Mouse (Mus musculus): ENCODE results near the gene Traip.

Traip gene

DNA sequence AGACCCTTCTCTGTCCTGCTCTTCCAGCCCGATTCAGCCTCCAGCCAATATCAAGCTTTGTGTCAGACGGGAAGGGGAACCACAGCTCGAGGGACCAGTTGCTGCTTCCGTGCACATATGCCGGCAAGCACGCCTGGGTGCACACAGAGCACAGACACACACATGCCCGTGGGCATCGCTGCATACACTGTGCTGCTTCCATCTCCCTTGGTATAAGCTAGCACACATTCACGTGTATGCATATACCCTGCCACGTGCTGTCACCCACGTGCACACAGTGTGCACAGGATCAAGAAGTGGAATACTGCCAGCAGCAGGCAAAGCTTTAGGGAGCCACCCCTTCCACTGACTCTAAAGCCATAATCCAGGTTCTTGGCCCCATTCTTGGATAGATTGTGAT lies 15.8 kb upstream of the Traip start:
- DNase-seq (ENCODE audit: low spot score), result no peak

DNA sequence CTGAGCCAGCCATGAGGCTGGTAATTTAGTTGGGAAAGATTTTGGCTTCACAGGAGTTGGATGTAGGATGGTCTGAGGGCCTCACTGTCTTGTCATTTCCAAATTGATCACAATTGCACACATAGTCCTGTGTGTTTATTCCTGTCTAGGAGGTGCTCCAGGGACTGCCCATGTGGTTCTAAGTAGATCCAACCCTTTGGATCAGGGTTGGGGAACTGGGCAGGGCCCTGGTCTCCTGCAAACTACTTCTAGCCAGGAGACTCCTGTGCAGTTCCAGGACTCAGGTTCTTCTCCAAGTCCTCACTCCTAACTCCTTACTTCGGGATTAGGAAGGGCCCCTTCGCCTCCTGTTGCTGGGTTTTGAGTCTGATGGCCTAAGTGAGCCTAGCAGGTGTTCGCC lies 14.6 kb upstream of the Traip start, which contains the start of gene Camkv:
Gene Camkv, plus strand, starts transcription at position 301 of the 400 bp plus-strand sequence.
- DNase-seq (ENCODE audit: low spot score), result no peak

DNA sequence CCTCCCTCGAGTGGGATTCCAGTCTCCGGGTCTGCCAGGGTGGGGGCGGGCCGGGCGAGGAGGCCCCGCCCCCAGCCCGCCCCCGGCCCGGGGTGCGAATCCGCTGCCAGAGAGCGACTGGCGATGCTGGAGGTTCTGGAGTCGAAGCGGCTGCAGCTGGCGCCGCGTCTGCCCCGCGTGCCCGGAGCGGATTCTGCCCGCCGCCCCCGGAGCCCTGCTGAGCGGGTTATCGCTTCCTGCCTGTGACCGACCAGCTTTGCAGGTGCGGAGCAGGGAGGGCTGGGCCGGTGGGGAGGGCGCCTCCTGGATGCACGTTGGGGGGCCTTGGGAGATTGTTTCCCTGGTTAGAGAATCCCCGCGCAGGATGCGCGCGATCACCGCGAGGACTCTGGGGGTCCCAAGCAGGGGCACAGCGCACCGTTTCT lies 14.1 kb upstream of the Traip start:
- DNase-seq (ENCODE audit: low spot score), result peak; percentile 29

DNA sequence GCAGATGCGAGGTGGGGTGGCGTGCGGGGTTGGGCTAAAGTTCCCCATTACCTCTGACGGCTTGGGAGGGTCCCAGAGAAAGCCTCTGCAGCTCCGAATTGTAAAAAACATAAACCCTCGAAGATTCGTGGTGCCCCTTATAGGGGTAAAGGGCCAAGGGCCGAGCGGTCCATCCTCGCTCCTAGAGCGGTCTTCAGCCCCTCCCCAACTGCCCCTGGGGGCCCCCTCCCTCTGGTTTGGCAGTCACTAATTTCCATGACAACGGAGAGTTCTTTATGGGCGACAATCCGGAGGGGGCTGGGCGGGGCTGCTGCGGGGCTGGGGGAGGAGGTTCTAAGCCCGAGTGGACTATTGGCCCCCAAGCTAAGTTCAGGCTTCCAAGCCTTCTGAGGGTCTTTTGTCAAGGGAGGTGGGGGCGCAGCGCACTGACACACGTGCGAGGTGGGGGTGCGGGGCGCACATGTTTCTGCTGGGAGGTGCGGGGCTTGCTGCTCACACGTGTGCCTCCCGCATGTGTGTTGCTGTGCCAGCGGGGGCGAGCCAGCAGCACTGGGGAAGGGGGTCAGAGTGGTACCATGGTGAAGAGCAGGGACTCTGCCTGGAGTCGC lies 13.6 kb upstream of the Traip start:
- no peak for DNase-seq (ENCODE audit: low spot score)

DNA sequence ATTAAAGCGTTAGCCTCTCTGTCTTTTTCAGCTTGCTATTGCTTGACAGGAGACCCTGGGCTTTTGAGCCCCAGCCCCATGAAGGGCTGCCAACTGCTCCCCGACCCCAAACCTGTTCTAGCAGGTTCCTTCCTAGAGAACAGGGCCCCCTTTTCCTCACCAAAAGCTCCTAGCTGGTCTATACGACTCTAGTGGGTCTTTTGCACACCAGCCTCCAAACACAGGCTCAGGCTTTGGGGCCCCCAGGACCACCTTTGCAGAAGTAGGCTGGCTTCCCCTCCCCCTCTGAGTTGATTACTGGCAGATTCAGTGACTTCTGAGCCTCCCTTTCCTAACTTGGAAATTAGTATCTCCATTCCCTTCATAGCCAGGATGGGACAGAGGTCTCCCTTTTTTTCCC lies 13.1 kb upstream of the Traip start:
- DNase-seq (ENCODE audit: low spot score), result no peak

DNA sequence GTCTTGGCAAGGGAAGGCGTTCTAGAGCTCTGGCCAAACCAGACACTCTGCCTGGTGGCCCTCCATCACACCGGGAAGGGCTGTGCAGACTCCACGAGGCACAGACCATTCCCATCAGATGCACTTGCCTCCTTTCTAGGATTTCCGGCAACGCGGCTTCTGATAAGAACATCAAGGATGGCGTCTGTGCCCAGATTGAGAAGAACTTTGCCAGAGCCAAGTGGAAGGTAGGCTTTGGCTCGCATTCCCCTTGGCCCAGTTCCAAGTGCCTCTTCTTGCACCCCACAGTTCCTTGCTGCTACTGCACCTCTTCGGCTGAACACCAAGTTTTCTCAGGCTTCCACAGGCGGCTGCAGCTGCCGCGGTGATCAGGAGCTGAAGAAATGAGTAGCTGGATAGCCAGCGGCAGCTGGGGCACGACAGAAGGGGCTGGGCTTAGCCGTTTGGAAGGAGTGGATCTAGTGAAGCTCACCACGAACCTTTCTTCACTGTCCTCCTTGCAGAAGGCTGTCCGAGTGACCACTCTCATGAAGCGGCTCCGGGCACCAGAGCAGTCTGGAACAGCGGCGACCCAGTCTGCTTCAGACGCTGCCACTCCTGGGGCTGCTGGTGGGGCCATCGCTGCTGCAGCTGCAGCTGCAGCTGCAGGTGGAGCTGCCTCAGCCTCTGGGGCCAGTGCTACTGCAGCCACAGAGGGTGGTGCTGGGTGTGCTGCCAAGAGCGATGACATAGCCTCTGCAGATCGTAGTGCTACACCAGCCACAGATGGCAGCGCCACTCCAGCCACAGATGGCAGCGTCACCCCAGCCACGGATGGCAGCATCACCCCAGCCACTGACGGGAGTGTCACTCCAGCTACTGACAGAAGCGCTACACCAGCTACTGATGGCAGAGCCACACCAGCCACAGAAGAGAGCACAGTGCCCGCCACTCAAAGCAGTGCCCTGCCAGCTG lies 2.4 kb upstream of the Traip start:
- DNase-seq (ENCODE audit: low spot score), result no peak

DNA sequence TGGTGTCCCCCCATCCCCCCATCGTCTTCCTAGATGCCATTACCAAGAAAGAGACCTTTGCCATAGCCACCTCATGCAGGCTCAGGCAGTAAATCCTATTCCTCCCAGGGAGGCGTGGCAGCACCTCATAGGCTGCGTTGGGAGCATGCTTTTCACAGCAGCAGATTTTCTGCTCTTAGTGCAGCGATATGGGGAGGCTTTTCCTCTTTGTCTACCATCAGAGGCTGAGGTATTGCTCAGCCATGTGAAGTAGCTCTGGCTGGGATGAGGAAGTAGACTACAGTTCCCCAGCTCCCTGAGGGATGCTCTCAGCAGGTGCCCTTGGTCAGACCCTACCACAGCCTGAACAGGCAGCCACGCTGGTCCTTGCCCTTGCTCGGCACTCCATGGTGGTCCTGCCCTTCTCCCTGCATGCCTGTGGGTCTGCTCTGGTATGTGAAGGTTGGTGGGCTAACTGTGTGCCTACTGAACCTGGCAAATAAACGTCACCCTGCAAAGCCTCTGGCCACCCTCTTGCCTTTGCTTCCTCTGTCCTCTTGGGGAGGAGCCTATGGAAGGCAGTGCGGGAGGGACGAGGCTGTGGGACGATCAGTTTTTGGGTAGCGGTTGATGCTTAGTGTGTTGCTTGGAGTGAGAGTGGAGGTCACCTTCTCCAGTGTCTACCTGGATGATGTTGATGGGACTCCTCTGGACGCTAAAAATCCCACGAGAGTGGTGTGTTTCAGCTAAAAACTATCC lies 583 bp upstream of the Traip start:
- DNase-seq (ENCODE audit: low spot score), result no peak

DNA sequence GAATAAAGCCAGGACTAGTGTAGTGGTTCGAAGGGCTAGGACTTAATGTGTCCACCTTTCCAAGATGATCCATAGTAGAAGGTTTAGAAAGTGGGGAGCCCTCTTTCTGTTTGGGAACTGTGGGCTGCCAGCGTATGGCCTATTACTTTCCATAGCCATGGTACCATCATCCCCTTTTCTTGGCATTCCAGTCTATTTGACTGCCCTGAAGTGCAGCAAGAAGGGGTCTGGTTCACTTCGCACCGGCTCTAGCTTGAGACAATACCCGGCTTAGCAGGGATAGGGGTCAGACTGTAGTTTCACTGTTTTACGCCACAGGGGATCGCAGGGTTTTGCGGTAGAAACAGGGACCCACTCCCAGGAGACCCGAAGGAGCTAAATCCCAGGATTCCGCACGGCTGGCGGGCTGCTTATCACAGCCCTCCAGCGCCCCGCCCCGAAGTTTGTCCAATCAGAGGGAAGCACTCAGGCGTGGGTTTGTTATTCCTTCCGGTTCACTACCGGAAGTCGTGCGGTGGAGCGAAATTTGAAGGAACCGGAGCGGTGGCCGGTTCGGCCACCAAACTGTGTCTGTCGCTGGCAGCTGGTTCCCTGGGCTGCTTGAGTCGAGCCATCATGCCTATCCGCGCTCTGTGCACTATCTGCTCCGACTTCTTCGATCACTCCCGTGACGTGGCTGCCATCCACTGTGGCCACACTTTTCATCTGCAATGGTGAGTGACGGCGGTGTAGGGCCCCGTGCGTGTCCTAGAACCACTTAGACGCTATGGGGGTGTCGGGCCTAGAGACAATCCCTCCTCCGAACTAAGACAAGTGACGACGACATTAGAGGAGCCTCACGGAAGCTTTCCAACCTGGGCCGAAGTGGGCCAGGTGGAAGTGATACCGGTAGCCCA lies 772 bp downstream of the Traip start:
- DNase-seq (ENCODE audit: low spot score), result peak; percentile 94

DNA sequence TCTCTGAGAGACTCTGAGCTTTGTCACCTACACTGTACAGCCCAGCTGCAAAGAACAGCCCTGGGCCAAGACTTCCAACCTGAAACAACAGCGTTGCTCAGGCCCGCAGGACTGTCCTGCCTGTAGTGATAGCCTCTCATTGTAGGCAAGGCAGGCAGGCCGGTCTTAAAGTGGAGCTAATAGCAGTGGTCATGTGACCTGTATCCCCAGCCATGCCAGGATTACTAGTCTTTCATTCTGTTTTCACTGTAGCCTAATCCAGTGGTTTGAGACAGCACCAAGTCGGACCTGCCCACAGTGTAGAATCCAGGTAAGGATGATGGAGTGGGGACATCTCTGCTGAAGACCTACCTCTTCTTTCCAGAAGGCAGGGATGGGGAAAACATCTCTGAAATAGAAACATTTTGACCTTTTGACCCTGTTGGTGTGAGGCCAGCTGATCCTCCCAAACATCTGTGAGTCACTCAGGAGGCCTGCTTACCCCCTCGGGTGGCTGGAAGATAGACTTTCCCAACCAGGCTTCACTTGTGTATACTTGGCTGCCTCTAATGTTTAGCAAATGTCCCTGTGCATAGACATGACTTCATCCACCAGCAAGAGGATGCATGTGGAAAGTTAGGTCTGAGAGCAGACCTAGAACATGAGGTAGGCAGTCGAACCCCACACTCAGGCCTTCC lies 5.8 kb downstream of the Traip start:
- no peak for DNase-seq (ENCODE audit: low spot score)

DNA sequence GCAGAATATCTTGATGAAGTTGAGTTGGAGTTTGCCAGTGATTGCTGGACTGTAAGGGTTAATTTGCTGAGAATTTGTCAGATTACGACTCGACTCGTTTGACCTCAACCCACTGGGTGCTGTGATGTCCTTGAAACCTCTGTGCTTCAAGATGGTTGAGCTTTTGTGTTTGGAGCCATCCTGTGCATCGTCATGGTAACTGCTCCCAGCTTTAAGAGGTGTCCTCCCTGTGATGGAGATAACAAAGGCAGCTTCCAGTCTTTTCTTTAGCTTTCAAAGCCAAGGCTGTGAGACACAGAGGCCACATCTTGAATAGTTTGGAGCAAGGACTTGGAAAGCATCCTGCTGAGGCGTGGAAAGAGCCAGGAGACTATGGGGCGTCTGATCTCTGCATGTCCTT lies 7.2 kb downstream of the Traip start:
- no peak for DNase-seq (ENCODE audit: low spot score)

DNA sequence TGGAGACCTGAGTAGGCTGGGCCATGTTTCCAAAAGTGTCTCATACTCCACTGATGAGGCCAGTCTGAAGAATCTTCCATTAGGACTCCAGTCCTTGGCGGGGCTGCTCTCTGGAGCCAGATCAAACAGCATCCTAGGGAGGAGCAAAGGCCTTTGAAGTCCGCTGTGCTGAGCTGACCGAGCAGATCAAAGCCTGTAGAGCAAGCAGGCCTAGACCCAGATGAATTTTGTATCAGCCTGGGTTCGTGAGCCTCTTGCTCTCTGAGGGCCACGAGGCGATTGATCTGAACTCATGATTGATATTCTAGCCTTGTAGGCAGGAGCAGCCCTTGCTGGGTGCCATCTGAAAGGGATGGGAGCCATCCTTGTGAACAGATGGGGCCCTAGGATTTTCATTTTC lies 10.0 kb downstream of the Traip start:
- no peak for DNase-seq (ENCODE audit: low spot score)

DNA sequence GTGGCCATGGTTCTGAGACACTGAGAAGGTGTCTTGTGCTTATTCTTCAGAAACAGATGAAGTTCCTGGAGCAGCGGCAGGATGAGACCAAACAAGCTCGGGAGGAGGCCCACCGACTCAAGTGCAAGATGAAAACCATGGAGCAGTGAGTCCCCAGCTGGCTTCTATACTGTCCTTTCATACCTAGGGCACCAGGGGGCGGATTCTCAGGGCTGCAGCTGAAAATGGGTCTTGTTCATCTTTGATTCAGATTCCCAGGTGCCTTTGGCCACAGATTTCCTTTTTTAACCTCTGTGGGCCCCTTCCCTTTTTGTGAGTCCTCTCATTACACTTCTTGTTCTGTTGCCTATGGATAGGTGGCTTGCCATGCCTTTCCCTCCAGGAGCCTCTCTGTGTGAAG lies 11.0 kb downstream of the Traip start:
- DNase-seq (ENCODE audit: low spot score), result no peak

DNA sequence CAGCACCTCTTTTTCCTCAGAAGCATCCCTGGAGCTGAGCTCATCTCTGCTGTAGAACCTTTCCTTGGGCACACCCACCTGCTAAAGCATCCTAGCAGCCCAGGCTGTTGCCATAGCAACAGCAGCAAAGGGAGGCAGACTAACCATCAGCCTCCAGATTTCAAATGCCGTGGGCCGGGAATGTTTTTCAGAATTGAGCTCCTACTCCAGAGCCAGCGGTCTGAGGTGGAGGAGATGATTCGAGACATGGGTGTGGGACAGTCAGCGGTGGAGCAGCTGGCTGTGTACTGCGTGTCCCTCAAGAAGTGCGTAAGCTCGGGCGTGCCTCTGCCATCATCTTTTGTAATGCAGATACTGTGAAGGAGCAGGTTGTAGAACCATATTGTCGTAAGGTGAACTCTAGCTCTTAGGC lies 11.4 kb downstream of the Traip start:
- no peak for DNase-seq (ENCODE audit: low spot score)

DNA sequence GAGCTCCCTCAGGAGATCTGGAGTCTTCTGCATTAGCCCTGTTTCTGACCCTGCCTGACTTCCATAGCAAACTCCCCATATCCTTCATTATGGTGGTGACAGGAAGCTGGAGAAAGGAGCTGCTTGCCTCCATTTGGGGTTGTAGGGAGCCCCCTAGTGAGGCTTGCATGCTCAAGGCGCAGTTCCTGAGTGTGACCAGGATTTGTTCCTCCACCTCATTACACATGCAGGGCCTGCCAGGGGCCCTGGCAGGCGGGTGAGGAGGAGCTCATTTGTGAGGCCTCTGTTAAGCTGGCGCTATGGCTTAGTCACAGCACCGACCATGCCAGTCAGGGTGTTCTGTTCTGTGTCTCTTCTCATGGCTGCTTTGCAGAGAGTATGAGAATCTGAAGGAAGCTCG lies 11.9 kb downstream of the Traip start:
- DNase-seq (ENCODE audit: low spot score), result no peak

DNA sequence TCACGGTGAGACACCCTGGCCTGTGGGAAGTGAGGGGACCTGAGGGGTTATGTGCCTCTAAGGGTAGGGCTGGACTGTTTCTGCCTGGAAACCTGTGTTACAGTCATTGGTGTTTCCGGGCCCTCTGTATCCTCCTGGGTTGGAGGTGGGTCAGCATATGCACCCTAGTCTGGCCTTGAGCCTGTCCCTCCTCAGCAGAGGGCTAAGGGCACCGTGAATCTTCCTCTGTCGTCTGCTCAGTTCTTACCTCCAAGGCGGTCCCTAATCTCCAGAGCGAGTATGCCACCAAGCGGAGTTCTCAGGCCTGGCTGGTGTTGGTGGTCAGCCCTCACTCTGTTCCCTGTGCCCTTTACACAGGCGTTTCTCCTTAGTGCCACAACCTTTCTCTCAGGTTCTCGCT lies 13.0 kb downstream of the Traip start:
- DNase-seq (ENCODE audit: low spot score), result no peak

DNA sequence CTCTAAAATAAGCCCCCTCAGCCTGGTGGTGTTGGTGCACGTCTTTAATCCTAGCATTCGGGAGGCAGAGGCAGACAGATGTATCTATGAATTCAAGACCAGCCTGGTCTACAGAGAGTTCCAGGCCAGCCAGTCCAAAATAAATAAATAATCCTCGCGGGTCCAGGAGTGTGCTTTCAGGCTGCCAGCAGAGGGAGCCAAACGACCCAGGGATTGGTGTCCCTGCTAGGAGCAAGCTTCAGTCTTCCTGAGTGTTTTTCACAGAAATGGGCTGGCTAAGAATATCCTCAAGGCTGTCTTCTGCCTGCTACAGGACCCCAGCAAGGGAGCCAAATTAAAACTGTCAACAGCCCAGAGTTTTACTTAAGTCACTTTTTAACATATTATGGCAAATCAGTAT lies 13.8 kb downstream of the Traip start:
- DNase-seq (ENCODE audit: low spot score), result peak; percentile 87

DNA sequence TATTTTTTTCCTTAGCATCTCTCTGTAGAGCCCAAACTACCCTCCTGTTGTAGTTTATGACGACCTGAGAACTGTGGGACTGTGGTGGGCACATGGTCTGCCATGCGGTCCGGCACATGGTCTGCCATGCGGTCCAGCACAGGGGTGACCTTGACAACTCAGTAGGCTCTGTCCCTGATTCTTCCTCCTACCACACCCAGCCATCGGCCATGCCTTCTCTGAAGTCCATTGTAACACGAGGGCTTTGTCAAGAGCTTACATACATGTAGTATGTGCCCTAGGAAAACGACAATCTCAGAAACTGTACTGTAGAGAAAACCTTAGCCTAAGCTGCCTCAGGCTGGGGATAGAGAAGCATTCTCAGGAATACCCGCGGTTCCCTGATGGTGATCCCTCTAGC lies 14.7 kb downstream of the Traip start:
- DNase-seq (ENCODE audit: low spot score), result no peak

DNA sequence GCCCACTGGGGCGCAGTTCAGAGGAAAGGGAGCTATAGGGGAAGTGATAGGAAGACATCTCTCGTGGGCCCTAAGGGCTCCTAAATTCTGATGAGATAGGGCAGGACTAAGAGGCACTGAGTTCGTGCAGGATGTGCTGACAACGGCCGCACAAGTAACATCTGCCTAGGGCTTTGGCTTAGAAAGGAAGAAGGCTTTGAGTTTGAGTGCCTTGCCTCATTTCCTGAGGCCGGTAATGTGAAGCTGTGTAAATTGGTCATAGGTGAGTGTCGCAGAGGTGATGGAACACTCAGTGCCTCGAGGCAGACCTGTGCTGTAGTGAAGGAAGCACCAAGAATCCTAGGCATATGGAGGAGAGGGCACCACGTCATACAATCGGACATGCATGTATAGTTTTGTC lies 16.7 kb downstream of the Traip start:
- DNase-seq (ENCODE audit: low spot score), result no peak

DNA sequence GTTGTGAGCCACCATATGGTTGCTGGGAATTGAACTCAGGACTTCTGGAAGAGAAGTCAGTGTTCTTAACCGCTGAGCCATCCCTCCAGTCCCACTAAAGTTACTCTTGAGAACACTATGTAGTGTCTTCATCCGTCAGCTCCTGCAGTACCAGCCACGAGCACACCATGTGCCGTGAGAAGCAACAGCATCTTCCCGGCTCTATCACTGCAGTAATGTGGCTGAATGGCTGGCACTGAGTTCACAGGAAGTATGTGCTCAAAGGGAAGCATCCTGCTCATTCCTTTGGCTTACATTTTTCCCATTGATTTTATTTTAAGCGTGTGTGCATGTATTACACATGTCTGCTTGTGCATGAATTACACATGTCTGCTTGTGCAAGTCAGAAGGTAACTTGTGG lies 17.5 kb downstream of the Traip start:
- no peak for DNase-seq (ENCODE audit: low spot score)

DNA sequence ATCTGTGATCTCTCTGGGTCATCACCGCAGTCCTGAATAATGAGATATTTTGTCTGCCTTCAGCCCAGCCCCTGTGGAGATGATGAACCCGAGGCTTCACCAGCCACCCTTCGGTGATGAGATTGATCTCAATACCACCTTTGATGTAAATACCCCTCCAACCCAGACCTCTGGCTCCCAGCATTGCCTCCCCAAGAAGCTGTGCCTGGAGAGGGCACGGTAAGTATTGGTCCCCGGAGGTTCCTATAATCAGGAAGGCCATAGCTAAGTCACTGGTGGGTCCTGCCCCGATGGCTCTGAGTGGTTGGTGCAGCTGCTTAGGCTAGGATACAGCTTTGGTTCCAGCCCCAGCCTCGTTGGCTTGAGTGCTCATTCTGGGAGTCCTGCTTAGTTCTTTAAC lies 18.6 kb downstream of the Traip start:
- DNase-seq (ENCODE audit: low spot score), result no peak

DNA sequence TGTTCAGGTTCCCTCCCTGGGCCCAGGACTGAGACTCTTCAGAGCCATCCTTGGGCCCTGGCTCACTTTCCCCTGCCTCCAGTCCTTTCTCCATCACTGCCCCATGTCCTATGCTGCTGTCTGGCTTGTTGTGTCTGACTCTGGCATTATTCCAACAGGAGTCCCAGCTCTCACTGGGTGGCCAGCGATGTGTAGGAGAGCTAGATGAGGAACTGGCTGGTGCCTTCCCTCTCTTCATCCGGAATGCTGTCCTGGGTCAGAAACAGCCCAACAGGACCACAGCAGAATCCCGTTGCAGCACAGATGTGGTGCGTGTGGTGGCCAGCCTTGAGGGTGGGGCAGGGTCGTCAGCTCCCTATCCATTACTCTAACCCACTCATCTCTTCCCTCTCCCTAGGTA lies 20.4 kb downstream of the Traip start:
- no peak for DNase-seq (ENCODE audit: low spot score)

Data from urinary bladder, postnatal 14 days (tissue).